Comparison of ENCODE assay signal across 20 mouse cellular contexts in genomic region chr9:102631589-102632147, GRCm38 (mm10). TPM values are rescaled to one million over a fixed set of nuclear protein-coding genes. Genes with fewer than 3 reads are reported as not detected.
DNase-seq lines count a peak whose midpoint lies in the region; ATAC-seq and TF ChIP-seq lines count a peak whose summit lies in the region.
"Had no signal": no experiment of that assay in that cellular context is flagged by ENCODE, and none has a peak within 500 bp of the region (broad histone marks: within the 10 kb centered on the region; RNA-seq: fewer than 3 reads in every experiment).

No protein-coding gene starts in this region.

- peaks cover 6% of the 10 kb centered on the region; the same call in 1 of the 2 replicates for H3K36me3 ChIP-seq in kidney, postnatal 0 days (ENCODE audit: insufficient read depth, low read length)
- H3K36me3 ChIP-seq in C2C12 (ENCODE audit: control insufficient read depth, insufficient read depth): no peaks in the 10 kb centered on the region
- H3K36me3 ChIP-seq in limb, embryonic 10.5 days: peaks cover 22% of the 10 kb centered on the region
- H3K36me3 ChIP-seq in midbrain, embryonic 11.5 days (ENCODE audit: control insufficient read depth, insufficient read depth, low read length): no peaks in the 10 kb centered on the region

- H3K9ac ChIP-seq in kidney, postnatal 0 days (ENCODE audit: low read depth, low read length): 0 out of 2 replicates have a peak overlapping the region, but pooled peaks have one; percentile 8
- H3K9ac ChIP-seq in midbrain, embryonic 11.5 days (ENCODE audit: low read length): no peak overlapping the region
- H3K9ac ChIP-seq: forebrain, embryonic 12.5 days; heart, embryonic 15.5 days; liver, embryonic 13.5 days had no signal

- H3K27ac ChIP-seq in kidney, postnatal 0 days: no peak overlapping the region
- 0 out of 2 replicates have a peak overlapping the region, but pooled peaks have one; percentile 53 for H3K27ac ChIP-seq in limb, embryonic 10.5 days
- no peak overlapping the region for H3K27ac ChIP-seq in midbrain, embryonic 11.5 days (ENCODE audit: low read depth, low read length)
- H3K27ac ChIP-seq: forebrain, embryonic 12.5 days; left cerebral cortex, adult 2 months; liver, embryonic 13.5 days had no signal

- no peaks in the 10 kb centered on the region for H3K79me2 ChIP-seq in C2C12 (ENCODE audit: control insufficient read depth, insufficient read depth)

- no peak for DNase-seq in kidney, postnatal 0 days (ENCODE audit: low spot score)
- DNase-seq in kidney, postnatal 14 days: no peak
- DNase-seq in 3T3-L1 (ENCODE audit: low read depth, low spot score): peak; percentile 68
- no peak for DNase-seq in limb, embryonic 10.5 days (ENCODE audit: low spot score)
- no peak for DNase-seq in layer of hippocampus, postnatal 25 days (ENCODE audit: extremely low spot score in 1 of 2, low spot score in 1 of 2)
- no peak for DNase-seq in midbrain, embryonic 11.5 days (ENCODE audit: low spot score, missing footprints)
- DNase-seq in heart, adult 11 months: no peak
- DNase-seq: adrenal gland, postnatal 25 days; cerebellum, adult 11 months; cerebellum, postnatal 14 days; heart, postnatal 4 days; kidney, adult 18-20 months; left cerebral cortex, postnatal 4 days; liver, embryonic 13.5 days had no signal

- no peaks in the 10 kb centered on the region for H3K27me3 ChIP-seq in kidney, postnatal 0 days (ENCODE audit: insufficient read depth, low read length)
- H3K27me3 ChIP-seq in C2C12 (ENCODE audit: control insufficient read depth, insufficient read depth, insufficient read length): no peaks in the 10 kb centered on the region
- no peaks in the 10 kb centered on the region for H3K27me3 ChIP-seq in limb, embryonic 10.5 days (ENCODE audit: low read depth, poor library complexity, severe bottlenecking)
- no peaks in the 10 kb centered on the region for H3K27me3 ChIP-seq in midbrain, embryonic 11.5 days (ENCODE audit: control insufficient read depth, insufficient read depth, low read length)
- H3K27me3 ChIP-seq: forebrain, embryonic 12.5 days; heart, embryonic 15.5 days; liver, embryonic 13.5 days had no signal

- TF ChIP-seq CTCF in kidney, postnatal 0 days (IDR thresholded peaks at IDR 0.05; ENCODE audit: low read depth): no peak
- no peak for TF ChIP-seq CTCF in C2C12 (IDR thresholded peaks at IDR 0.05; ENCODE audit: control insufficient read depth, insufficient read depth, insufficient read length)

- no peaks in the 10 kb centered on the region for H3K4me1 ChIP-seq in kidney, postnatal 0 days (replicated peaks; ENCODE audit: insufficient read depth, low read length)
- peaks cover 25% of the 10 kb centered on the region for H3K4me1 ChIP-seq in limb, embryonic 10.5 days
- peaks cover 8% of the 10 kb centered on the region; the same call in 1 of the 2 replicates for H3K4me1 ChIP-seq in midbrain, embryonic 11.5 days (ENCODE audit: control insufficient read depth, insufficient read depth, low read length)

- no peak overlapping the region for H3K4me3 ChIP-seq in kidney, postnatal 0 days (replicated peaks; ENCODE audit: low read depth, low read length)
- H3K4me3 ChIP-seq in C2C12 (ENCODE audit: insufficient read depth, poor library complexity, severe bottlenecking): no peak overlapping the region
- no peak overlapping the region for H3K4me3 ChIP-seq in limb, embryonic 10.5 days
- H3K4me3 ChIP-seq in midbrain, embryonic 11.5 days (ENCODE audit: low read depth, low read length): no peak overlapping the region
- H3K4me3 ChIP-seq: forebrain, embryonic 12.5 days; heart, embryonic 15.5 days; left cerebral cortex, adult 2 months; liver, embryonic 13.5 days had no signal

- H3K9me3 ChIP-seq in kidney, postnatal 0 days (replicated peaks; ENCODE audit: low read length): no peaks in the 10 kb centered on the region
- no peaks in the 10 kb centered on the region for H3K9me3 ChIP-seq in limb, embryonic 10.5 days (replicated peaks)
- no peaks in the 10 kb centered on the region for H3K9me3 ChIP-seq in midbrain, embryonic 11.5 days (ENCODE audit: control insufficient read depth, low read length)
- H3K9me3 ChIP-seq: forebrain, embryonic 12.5 days; heart, embryonic 15.5 days; liver, embryonic 13.5 days had no signal

- no peak overlapping the region for H3K4me2 ChIP-seq in kidney, postnatal 0 days (ENCODE audit: low read length)
- H3K4me2 ChIP-seq in midbrain, embryonic 11.5 days: no peak overlapping the region
- H3K4me2 ChIP-seq: forebrain, embryonic 12.5 days; heart, embryonic 15.5 days; liver, embryonic 13.5 days had no signal

- H3ac ChIP-seq in C2C12 (ENCODE audit: control insufficient read depth, insufficient read length, low read depth): no peak overlapping the region

- no peaks in the 10 kb centered on the region for H3K79me3 ChIP-seq in C2C12 (ENCODE audit: low read depth)

- no peak for ATAC-seq in kidney, postnatal 0 days (replicated peaks; ENCODE audit: low FRiP score, low read depth)
- no peak for ATAC-seq in midbrain, embryonic 11.5 days (ENCODE audit: low FRiP score)
- ATAC-seq: CD4-positive, CD25-positive, alpha-beta regulatory T cell, adult 4 months; hindbrain, embryonic 16.5 days had no signal

- WGBS in kidney, postnatal 0 days: 51% methylated on average over 2 of the region's 2 CpGs
- 59% methylated on average over 2 of the region's 2 CpGs for WGBS in limb, embryonic 10.5 days
- 64% methylated on average over 2 of the region's 2 CpGs for WGBS in midbrain, embryonic 11.5 days

TF ChIP-seq in C2C12, 6 proteins besides CTCF, POLR2A, EP300 and RAD21:
- TF ChIP-seq USF1 (IDR thresholded peaks at IDR 0.05; ENCODE audit: low read depth) (peak; percentile 68), MYOD1 (IDR thresholded peaks at IDR 0.05; ENCODE audit: control insufficient read depth, insufficient read length, low read depth) (no peak)

RNA-seq across cellular contexts. Expression of gene Cep63, which starts 5.3 kb away (rescaled TPM):
- 52.1 and 53.4 TPM in 2 replicates for polyA plus RNA-seq in kidney, postnatal 0 days (2015; fragmentation: Nextera tagmentation; extraction: Ambion mirVana)
- 9.4 TPM for polyA plus RNA-seq in C2C12 (2012; fragmentation: generic; extraction: Trizol)
- 46.5 and 57.1 TPM in 2 replicates for polyA plus RNA-seq in limb, embryonic 10.5 days (2016; fragmentation: Nextera tagmentation; extraction: Ambion mirVana)
- 10 to 100 TPM; 27.3 to 33.4 TPM for total RNA-seq in layer of hippocampus, postnatal 25 days (2021)
- polyA plus RNA-seq in midbrain, embryonic 11.5 days (2014; fragmentation: Nextera tagmentation; extraction: Ambion mirVana): 53.1 and 62.0 TPM in 2 replicates

RNA-seq across cellular contexts. Expression of gene Anapc13, which starts 5.6 kb away (rescaled TPM):
- 213 and 222 TPM in 2 replicates for polyA plus RNA-seq in kidney, postnatal 0 days (2015; fragmentation: Nextera tagmentation; extraction: Ambion mirVana)
- 136 TPM for polyA plus RNA-seq in C2C12 (2012; fragmentation: generic; extraction: Trizol)
- polyA plus RNA-seq in limb, embryonic 10.5 days (2016; fragmentation: Nextera tagmentation; extraction: Ambion mirVana): 154 and 168 TPM in 2 replicates
- total RNA-seq in layer of hippocampus, postnatal 25 days (2021): 100 to 1,000 TPM in 1 of 2 experiments, 10 to 100 TPM in 1; 99.6 to 106 TPM
- polyA plus RNA-seq in midbrain, embryonic 11.5 days (2014; fragmentation: Nextera tagmentation; extraction: Ambion mirVana): 167 and 182 TPM in 2 replicates
